Mouse (Mus musculus): ENCODE data around the gene Cntfr. TPM values are rescaled to one million over a fixed set of nuclear protein-coding genes. Genes with fewer than 3 reads are reported as not detected.

Gene Cntfr
- polyA plus RNA-seq, 1 experiment from 2014 or later, result 10.1 TPM

DNA sequence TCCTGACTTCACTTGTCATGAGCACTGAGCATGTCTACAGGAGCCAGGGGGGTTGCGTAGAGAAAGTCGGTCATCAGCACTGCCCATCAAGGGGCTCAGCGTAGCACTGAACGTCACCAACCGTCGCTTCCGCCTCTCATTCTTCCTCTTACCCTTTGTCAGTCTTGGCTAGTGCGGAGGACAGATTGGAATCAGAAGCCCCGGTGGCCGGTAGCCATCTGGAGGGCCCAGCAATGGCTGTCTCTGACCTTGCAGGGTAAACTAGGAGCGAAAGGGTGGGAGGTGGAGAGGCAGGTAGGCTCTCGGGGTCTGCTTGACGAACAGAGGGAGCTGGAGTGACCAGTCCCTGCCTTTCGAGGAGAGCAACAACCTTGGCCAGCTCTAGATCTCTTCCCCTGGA, 74.8 kb downstream of the Cntfr start:
- Histone ChIP-seq H3K27me3 (ENCODE audit: control insufficient read depth, insufficient read depth, low read length) (no peaks in the 10 kb centered on the region; the same call in 1 of the 2 replicates), H3K27ac (ENCODE audit: low read length) (no peak overlapping the region), H3K4me1 (ENCODE audit: control insufficient read depth, insufficient read depth, low read length) (peaks cover 4% of the 10 kb centered on the region), H3K9me3 (replicated peaks; ENCODE audit: control insufficient read depth, low read length) (no peaks in the 10 kb centered on the region), H3K36me3 (ENCODE audit: control insufficient read depth, insufficient read depth, low read length) (no peaks in the 10 kb centered on the region), H3K4me3 (replicated peaks; ENCODE audit: low read length) (no peak overlapping the region), H3K9ac (ENCODE audit: low read length) (no peak overlapping the region), H3K4me2 (ENCODE audit: low read depth, low read length) (no peak overlapping the region)
- no peak for ATAC-seq (ENCODE audit: insufficient read depth, low FRiP score)
- WGBS, result 88% methylated on average over 14 of the region's 14 CpGs

DNA sequence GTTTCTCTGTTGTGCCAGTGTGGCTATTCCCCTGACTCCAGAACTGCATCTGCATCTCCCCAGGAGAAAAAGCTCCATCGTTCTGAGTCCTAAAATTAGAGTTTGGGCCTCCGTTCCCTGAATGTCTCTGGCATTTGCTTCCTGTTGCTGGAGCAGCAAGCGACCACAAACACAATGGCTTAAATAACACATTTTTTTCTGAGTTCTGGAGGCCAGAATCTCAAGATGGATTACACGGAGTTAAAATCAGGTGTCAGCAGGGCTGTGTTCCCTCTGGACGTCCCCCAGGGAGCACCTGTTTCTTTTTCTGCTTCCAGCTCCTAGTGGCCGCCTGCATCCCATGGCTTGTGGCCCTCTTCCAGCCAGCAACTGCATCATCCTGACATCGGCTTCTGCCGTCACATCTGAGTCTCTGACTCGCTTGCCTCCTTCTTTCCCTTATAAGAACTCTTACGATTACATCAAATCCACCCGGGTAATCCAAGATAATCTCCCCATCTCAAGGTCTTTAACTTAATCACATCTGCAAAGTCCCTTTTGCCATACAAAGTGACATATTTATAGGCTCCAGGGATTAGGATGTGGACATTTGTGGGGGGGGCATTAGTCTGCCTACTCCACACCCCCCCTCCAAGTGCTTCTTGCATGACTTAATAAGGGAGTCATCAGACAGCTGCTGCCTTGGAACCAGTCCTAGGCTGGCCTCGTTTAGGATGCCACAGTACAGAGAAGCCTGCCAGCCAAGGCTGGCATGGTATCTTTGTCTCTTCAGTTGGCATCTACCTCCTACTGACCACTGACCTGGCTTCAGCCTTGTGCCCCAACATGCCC, 77.8 kb downstream of the Cntfr start:
- Histone ChIP-seq H3K27me3 (ENCODE audit: control insufficient read depth, insufficient read depth, low read length) (no peaks in the 10 kb centered on the region; the same call in 1 of the 2 replicates), H3K9ac (ENCODE audit: low read length) (no peak overlapping the region), H3K27ac (ENCODE audit: low read length) (peak overlapping the region; percentile 56), H3K4me2 (ENCODE audit: low read depth, low read length) (no peak overlapping the region), H3K4me1 (ENCODE audit: control insufficient read depth, insufficient read depth, low read length) (peaks cover 8% of the 10 kb centered on the region), H3K36me3 (ENCODE audit: control insufficient read depth, insufficient read depth, low read length) (no peaks in the 10 kb centered on the region), H3K9me3 (replicated peaks; ENCODE audit: control insufficient read depth, low read length) (no peaks in the 10 kb centered on the region), H3K4me3 (replicated peaks; ENCODE audit: low read length) (no peak overlapping the region)
- WGBS, result 38% methylated on average over 12 of the region's 12 CpGs
- ATAC-seq (ENCODE audit: insufficient read depth, low FRiP score), result peak; percentile 71

DNA sequence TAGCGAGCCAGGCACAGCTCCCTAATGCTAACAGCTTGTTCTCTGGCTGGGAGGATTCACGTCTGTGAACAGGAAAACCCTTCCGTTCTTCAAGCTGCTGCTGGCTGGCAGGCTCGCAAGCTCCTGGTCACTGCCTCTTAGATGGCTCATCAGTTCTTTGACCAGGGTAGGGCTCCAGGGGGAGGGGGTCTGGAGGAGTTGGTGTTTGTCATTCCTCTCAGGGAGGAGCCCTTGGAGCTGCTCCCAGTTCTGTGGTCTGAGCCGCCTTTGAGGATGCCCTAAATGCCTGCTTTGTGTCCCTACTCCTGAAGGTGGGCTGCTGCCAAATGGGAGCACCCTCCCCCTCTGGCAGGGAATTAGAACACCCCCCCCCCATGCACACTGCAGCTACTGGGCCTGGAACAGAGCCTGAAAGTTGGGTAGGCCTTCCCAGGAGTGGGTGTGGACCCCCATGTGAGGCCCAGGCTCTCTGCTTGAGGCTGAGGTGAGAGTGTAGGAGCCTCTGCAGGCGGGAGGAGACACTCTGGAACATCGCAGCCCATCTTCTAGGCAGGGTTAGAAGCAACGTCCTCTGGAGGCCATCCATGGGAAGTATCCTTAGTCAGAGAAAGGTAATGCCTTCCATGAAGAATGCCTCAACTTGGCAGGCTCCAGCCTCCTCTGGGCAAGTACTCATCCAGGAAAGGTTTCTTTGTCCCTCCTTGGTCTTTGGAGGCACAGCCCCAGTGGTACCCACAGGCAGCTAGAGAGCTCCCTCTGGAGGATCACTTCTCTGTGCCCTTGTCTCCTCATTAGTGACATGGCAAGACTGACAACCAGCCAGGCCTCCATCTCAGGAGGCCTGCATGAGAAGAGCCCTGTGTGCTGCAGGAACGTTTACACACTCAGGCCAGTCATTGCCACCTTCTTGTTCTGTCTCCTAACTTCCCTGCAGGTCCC, 81.0 kb downstream of the Cntfr start:
- Histone ChIP-seq H3K4me2 (ENCODE audit: low read depth, low read length) (no peak overlapping the region), H3K36me3 (ENCODE audit: control insufficient read depth, insufficient read depth, low read length) (no peaks in the 10 kb centered on the region), H3K27ac (ENCODE audit: low read length) (peak overlapping the region; percentile 20; the same call in 1 of the 2 replicates), H3K27me3 (ENCODE audit: control insufficient read depth, insufficient read depth, low read length) (no peaks in the 10 kb centered on the region; the same call in 1 of the 2 replicates), H3K4me3 (replicated peaks; ENCODE audit: low read length) (no peak overlapping the region), H3K9ac (ENCODE audit: low read length) (no peak overlapping the region), H3K9me3 (replicated peaks; ENCODE audit: control insufficient read depth, low read length) (no peaks in the 10 kb centered on the region), H3K4me1 (ENCODE audit: control insufficient read depth, insufficient read depth, low read length) (peaks cover 8% of the 10 kb centered on the region)
- WGBS, result 53% methylated on average over 9 of the region's 9 CpGs
- peak; percentile 76; the same call in 1 of the 2 replicates for ATAC-seq (ENCODE audit: insufficient read depth, low FRiP score)

GRCm38 (mm10) chr4:41614156-41614555, 82.7 kb downstream of the Cntfr start:
- Histone ChIP-seq H3K27me3 (ENCODE audit: control insufficient read depth, insufficient read depth, low read length) (no peaks in the 10 kb centered on the region; the same call in 1 of the 2 replicates), H3K36me3 (ENCODE audit: control insufficient read depth, insufficient read depth, low read length) (no peaks in the 10 kb centered on the region), H3K27ac (ENCODE audit: low read length) (no peak overlapping the region), H3K9ac (ENCODE audit: low read length) (no peak overlapping the region), H3K4me2 (ENCODE audit: low read depth, low read length) (no peak overlapping the region), H3K4me1 (ENCODE audit: control insufficient read depth, insufficient read depth, low read length) (peaks cover 4% of the 10 kb centered on the region; the same call in 1 of the 2 replicates), H3K4me3 (replicated peaks; ENCODE audit: low read length) (no peak overlapping the region), H3K9me3 (replicated peaks; ENCODE audit: control insufficient read depth, low read length) (no peaks in the 10 kb centered on the region)
- 9% methylated on average over 7 of the region's 7 CpGs for WGBS
- ATAC-seq (ENCODE audit: insufficient read depth, low FRiP score), result no peak

DNA sequence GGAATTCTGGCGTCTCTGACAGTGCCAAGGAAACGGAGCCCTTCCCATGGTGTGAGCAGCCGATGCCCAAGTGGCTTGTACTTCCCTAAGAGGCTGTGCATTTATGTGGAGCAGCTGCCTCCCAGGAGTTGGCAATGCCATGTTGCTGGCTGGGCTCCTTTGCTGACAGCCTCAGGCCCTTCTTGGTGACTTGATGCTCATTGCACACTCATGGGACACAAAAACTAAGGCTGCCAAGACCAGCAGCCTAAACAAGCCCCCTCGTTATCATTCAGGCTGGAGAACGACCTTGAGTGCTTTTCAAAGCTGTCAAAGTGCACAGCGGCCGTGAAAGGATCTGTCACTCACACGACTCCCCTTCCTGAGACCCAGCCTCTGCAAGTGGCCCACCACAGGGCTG, 84.7 kb downstream of the Cntfr start:
- Histone ChIP-seq H3K4me2 (ENCODE audit: low read depth, low read length) (no peak overlapping the region), H3K36me3 (ENCODE audit: control insufficient read depth, insufficient read depth, low read length) (no peaks in the 10 kb centered on the region), H3K27me3 (ENCODE audit: control insufficient read depth, insufficient read depth, low read length) (no peaks in the 10 kb centered on the region), H3K9ac (ENCODE audit: low read length) (no peak overlapping the region), H3K27ac (ENCODE audit: low read length) (no peak overlapping the region), H3K4me1 (ENCODE audit: control insufficient read depth, insufficient read depth, low read length) (0 out of 2 replicates have a peak, but pooled peaks cover 4% of the 10 kb centered on the region), H3K9me3 (replicated peaks; ENCODE audit: control insufficient read depth, low read length) (no peaks in the 10 kb centered on the region), H3K4me3 (replicated peaks; ENCODE audit: low read length) (no peak overlapping the region)
- WGBS, result 59% methylated on average over 8 of the region's 8 CpGs
- ATAC-seq (ENCODE audit: insufficient read depth, low FRiP score), result no peak

- Histone ChIP-seq H3K4me1 (ENCODE audit: control insufficient read depth, insufficient read depth, low read length) (no peaks in the 10 kb centered on the region), H3K27ac (ENCODE audit: low read length) (no peak overlapping the region), H3K36me3 (ENCODE audit: control insufficient read depth, insufficient read depth, low read length) (no peaks in the 10 kb centered on the region), H3K4me3 (replicated peaks; ENCODE audit: low read length) (no peak overlapping the region), H3K9me3 (replicated peaks; ENCODE audit: control insufficient read depth, low read length) (no peaks in the 10 kb centered on the region), H3K9ac (ENCODE audit: low read length) (no peak overlapping the region), H3K27me3 (ENCODE audit: control insufficient read depth, insufficient read depth, low read length) (no peaks in the 10 kb centered on the region), H3K4me2 (ENCODE audit: low read depth, low read length) (no peak overlapping the region)
- WGBS, result 48% methylated on average over 6 of the region's 6 CpGs
- no peak for ATAC-seq (ENCODE audit: insufficient read depth, low FRiP score)
These were observed 86.3 kb downstream of the Cntfr start for GRCm38 (mm10) chr4:41610594-41610980.

DNA sequence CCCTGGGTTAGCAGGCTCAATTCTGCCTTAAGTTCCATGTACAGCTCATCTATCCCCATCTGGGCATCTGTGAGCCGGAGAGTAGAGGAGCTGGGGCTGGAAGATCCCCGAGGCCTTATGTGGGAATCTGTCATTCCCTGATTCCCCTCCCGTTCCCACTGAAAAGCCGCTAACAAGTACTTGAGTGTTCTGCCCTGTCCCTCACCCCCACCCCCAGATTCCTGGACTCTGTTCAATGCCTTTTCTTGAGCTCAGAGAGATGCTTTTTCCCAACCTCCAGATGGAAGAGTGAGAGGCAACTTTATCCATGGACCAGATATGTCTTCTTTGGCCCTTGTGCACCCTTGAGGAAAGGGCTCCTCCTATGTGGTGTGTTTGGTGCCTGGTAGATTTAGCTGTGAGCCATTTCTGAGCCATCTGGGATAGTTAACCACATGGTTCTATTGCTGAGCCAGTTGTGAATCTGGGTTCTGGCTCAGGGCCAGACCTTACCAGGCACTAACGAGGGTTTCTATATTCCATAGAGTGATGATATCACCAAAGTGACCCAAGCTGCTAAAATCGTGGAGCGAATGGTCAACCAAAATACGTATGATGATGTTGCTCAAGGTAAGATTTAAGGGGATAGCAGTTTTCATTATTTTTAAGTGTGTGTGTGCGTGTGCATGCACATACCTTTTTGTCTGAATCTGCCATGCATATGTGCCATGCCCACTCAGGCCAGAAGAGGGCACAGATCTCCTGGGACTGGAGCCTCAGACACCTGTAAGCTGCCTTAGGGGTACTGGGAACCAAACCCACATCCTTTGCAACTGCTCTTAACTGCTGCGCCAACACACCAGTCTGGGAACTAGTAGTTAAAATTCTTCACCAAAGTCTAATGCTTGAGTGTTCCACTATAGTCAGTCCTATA, 87.0 kb downstream of the Cntfr start:
- 79% methylated on average over 10 of the region's 10 CpGs for WGBS
- Histone ChIP-seq H3K9me3 (replicated peaks; ENCODE audit: control insufficient read depth, low read length) (no peaks in the 10 kb centered on the region), H3K4me2 (ENCODE audit: low read depth, low read length) (no peak overlapping the region), H3K27ac (ENCODE audit: low read length) (no peak overlapping the region), H3K27me3 (ENCODE audit: control insufficient read depth, insufficient read depth, low read length) (no peaks in the 10 kb centered on the region), H3K9ac (ENCODE audit: low read length) (no peak overlapping the region), H3K36me3 (ENCODE audit: control insufficient read depth, insufficient read depth, low read length) (no peaks in the 10 kb centered on the region), H3K4me3 (replicated peaks; ENCODE audit: low read length) (no peak overlapping the region), H3K4me1 (ENCODE audit: control insufficient read depth, insufficient read depth, low read length) (no peaks in the 10 kb centered on the region)
- ATAC-seq (ENCODE audit: insufficient read depth, low FRiP score), result no peak
